In the genomic region with DNA sequence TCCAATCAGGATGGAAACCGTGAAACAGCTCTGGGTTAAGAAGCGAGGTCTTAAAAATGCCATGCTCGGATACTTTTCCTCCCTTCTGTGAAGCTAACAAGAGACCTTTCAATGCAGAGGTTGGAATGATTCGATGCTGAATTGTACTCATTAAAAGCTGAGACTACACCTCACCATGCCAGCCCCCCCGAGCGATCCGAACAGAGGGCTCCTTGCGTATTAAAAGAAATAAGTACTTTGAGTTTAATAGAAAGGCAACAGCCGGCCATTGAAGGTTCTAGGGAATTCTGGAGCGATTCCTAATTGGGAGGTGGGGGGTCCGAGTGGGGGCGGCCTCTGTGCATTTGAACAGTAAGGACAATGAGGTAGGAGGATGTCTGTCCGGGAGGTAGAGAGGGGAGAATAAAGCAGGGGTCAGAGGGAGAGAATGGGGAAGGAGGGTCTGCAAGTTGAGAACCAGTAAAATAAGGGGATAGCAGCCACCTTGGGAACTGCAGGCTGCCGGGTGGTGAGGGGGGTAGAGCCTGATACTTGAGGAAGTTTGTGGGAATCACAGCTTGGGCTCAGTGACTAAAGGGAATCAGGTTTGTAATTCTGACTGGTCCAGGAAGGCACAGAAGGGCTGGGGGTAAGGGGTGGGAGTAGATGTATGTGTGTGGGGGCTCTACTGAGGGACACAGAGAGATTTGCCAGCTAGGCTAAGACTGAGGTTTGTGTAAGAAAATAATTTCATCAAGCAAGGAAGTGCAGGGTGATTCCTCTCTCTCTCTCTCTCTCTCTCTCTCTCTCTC, we compare ENCODE assay signal across 25 mouse cellular contexts.
DNase-seq lines count a peak whose midpoint lies in the region; ATAC-seq and TF ChIP-seq lines count a peak whose summit lies in the region.
"Had no signal": no experiment of that assay in that cellular context is flagged by ENCODE, and none has a peak within 500 bp of the region (broad histone marks: within the 10 kb centered on the region; RNA-seq: fewer than 3 reads in every experiment).

No protein-coding gene starts in this region.

- intact Hi-C loops in heart, postnatal 14 days (cut with DNase I) = no loop called here

- H3K9ac ChIP-seq in hindbrain, postnatal 0 days (replicated peaks; ENCODE audit: low read length) = 0 out of 2 replicates have a peak overlapping the region, but pooled peaks have one; percentile 9
- no peak overlapping the region for H3K9ac ChIP-seq in hindbrain, embryonic 12.5 days
- no peak overlapping the region for H3K9ac ChIP-seq in embryonic facial prominence, embryonic 11.5 days (replicated peaks; ENCODE audit: low read length)
- H3K9ac ChIP-seq in forebrain, embryonic 16.5 days (replicated peaks; ENCODE audit: low read depth, low read length) = no peak overlapping the region
- H3K9ac ChIP-seq: heart, embryonic 12.5 days; neural tube, embryonic 15.5 days had no signal

- no peak overlapping the region for H3K4me3 ChIP-seq in hindbrain, postnatal 0 days (ENCODE audit: low read length)
- no peak overlapping the region for H3K4me3 ChIP-seq in hindbrain, embryonic 12.5 days
- H3K4me3 ChIP-seq in embryonic facial prominence, embryonic 11.5 days (ENCODE audit: low read depth, low read length) = no peak overlapping the region
- H3K4me3 ChIP-seq in forebrain, embryonic 16.5 days (replicated peaks; ENCODE audit: low read length) = no peak overlapping the region
- H3K4me3 ChIP-seq: heart, embryonic 12.5 days; megakaryocyte, embryonic 14.5 days; myocyte; neural tube, embryonic 15.5 days had no signal

- no peaks in the 10 kb centered on the region for H3K27me3 ChIP-seq in hindbrain, postnatal 0 days (ENCODE audit: insufficient read depth, low read length)
- no peaks in the 10 kb centered on the region for H3K27me3 ChIP-seq in hindbrain, embryonic 12.5 days
- H3K27me3 ChIP-seq in embryonic facial prominence, embryonic 11.5 days (ENCODE audit: control insufficient read depth, insufficient read depth, low read length) = no peaks in the 10 kb centered on the region
- H3K27me3 ChIP-seq in forebrain, embryonic 16.5 days (replicated peaks; ENCODE audit: control insufficient read depth, insufficient read depth, low read length) = no peaks in the 10 kb centered on the region
- H3K27me3 ChIP-seq: heart, embryonic 12.5 days; megakaryocyte, embryonic 14.5 days; neural tube, embryonic 15.5 days had no signal

- TF ChIP-seq CTCF in hindbrain, postnatal 0 days (IDR thresholded peaks at IDR 0.05; ENCODE audit: low read depth) = no peak

- ATAC-seq in hindbrain, postnatal 0 days = no peak
- ATAC-seq in hindbrain, embryonic 12.5 days (ENCODE audit: low FRiP score) = no peak
- ATAC-seq in embryonic facial prominence, embryonic 11.5 days (replicated peaks; ENCODE audit: insufficient number of reproducible peaks, low FRiP score, low TSS enrichment, low read depth) = no peak
- ATAC-seq in forebrain, embryonic 16.5 days = peak; percentile 79

- WGBS in hindbrain, postnatal 0 days = 18% methylated on average over 14 of the region's 14 CpGs
- 30% methylated on average over 14 of the region's 14 CpGs for WGBS in hindbrain, embryonic 12.5 days
- WGBS in embryonic facial prominence, embryonic 11.5 days = 48% methylated on average over 14 of the region's 14 CpGs
- 4% methylated on average over 14 of the region's 14 CpGs for WGBS in forebrain, embryonic 16.5 days

- no peaks in the 10 kb centered on the region for H3K36me3 ChIP-seq in hindbrain, postnatal 0 days (ENCODE audit: insufficient read depth, low read length)
- H3K36me3 ChIP-seq in hindbrain, embryonic 12.5 days = no peaks in the 10 kb centered on the region
- no peaks in the 10 kb centered on the region for H3K36me3 ChIP-seq in embryonic facial prominence, embryonic 11.5 days (replicated peaks; ENCODE audit: control insufficient read depth, insufficient read depth, low read depth, low read length)
- H3K36me3 ChIP-seq in forebrain, embryonic 16.5 days (ENCODE audit: control insufficient read depth, insufficient read depth) = no peaks in the 10 kb centered on the region
- H3K36me3 ChIP-seq: G1E; heart, embryonic 12.5 days; neural tube, embryonic 15.5 days had no signal

- DNase-seq in hindbrain, postnatal 0 days (ENCODE audit: low spot score) = no peak
- DNase-seq in R1 (ENCODE audit: low read depth, low spot score) = peak; percentile 12
- peak; percentile 14 for DNase-seq in embryonic facial prominence, embryonic 11.5 days (ENCODE audit: low spot score)
- no peak for DNase-seq in heart, postnatal 14 days
- no peak for DNase-seq in right cerebral cortex, postnatal 10 days (ENCODE audit: low spot score in 2 of 2)
- no peak for DNase-seq in testis, postnatal 14 days (ENCODE audit: low spot score)
- DNase-seq: cerebellum, adult 8-10 months; gastrocnemius, postnatal 10 days; heart, adult 11 months; heart, postnatal 36 days; kidney, adult 18-20 months; layer of hippocampus, postnatal 36 days; left cerebral cortex, postnatal 4 days; lung, adult 18-20 months; lung, postnatal 14 days; thymus, postnatal 25 days had no signal

- 0 out of 2 replicates have a peak, but pooled peaks cover 3% of the 10 kb centered on the region for H3K4me1 ChIP-seq in hindbrain, postnatal 0 days (ENCODE audit: insufficient read depth, low read length)
- 0 out of 2 replicates have a peak, but pooled peaks cover 2% of the 10 kb centered on the region for H3K4me1 ChIP-seq in hindbrain, embryonic 12.5 days
- no peaks in the 10 kb centered on the region for H3K4me1 ChIP-seq in embryonic facial prominence, embryonic 11.5 days (ENCODE audit: control insufficient read depth, insufficient read depth, low read length)
- H3K4me1 ChIP-seq in forebrain, embryonic 16.5 days (replicated peaks; ENCODE audit: control insufficient read depth, insufficient read depth, low read length) = peaks cover 20% of the 10 kb centered on the region
- H3K4me1 ChIP-seq: heart, embryonic 12.5 days; megakaryocyte, embryonic 14.5 days had no signal

- no peaks in the 10 kb centered on the region for H3K9me3 ChIP-seq in hindbrain, postnatal 0 days (ENCODE audit: low read length)
- H3K9me3 ChIP-seq in hindbrain, embryonic 12.5 days (replicated peaks) = no peaks in the 10 kb centered on the region
- no peaks in the 10 kb centered on the region for H3K9me3 ChIP-seq in embryonic facial prominence, embryonic 11.5 days (replicated peaks; ENCODE audit: control insufficient read depth, low read length)
- no peaks in the 10 kb centered on the region for H3K9me3 ChIP-seq in forebrain, embryonic 16.5 days (ENCODE audit: control insufficient read depth, low read length)
- H3K9me3 ChIP-seq: heart, embryonic 12.5 days; neural tube, embryonic 15.5 days had no signal

- no peak overlapping the region for H3K4me2 ChIP-seq in hindbrain, postnatal 0 days (ENCODE audit: low read depth, low read length)
- H3K4me2 ChIP-seq in hindbrain, embryonic 12.5 days (replicated peaks) = no peak overlapping the region
- H3K4me2 ChIP-seq in embryonic facial prominence, embryonic 11.5 days (ENCODE audit: low read depth, low read length) = no peak overlapping the region
- H3K4me2 ChIP-seq in forebrain, embryonic 16.5 days (ENCODE audit: low read length) = no peak overlapping the region; the same call in 1 of the 2 replicates
- H3K4me2 ChIP-seq: heart, embryonic 12.5 days; liver, embryonic 11.5 days; neural tube, embryonic 15.5 days had no signal

- no peak overlapping the region for H3K27ac ChIP-seq in hindbrain, postnatal 0 days
- H3K27ac ChIP-seq in hindbrain, embryonic 12.5 days = no peak overlapping the region
- H3K27ac ChIP-seq in embryonic facial prominence, embryonic 11.5 days (replicated peaks; ENCODE audit: low read depth, low read length) = no peak overlapping the region
- peak overlapping the region; percentile 48; the same call in 1 of the 2 replicates for H3K27ac ChIP-seq in forebrain, embryonic 16.5 days (ENCODE audit: low read length)
- H3K27ac ChIP-seq: kidney, postnatal 0 days; neural tube, embryonic 15.5 days had no signal

Comparison
In these comparisons a context has a peak if more than half of its experiments do, and no peak if none do; other contexts are left out.
1. DNase-seq: peak in R1 (single experiment) and embryonic facial prominence, embryonic 11.5 days (single experiment); none in hindbrain, postnatal 0 days (single experiment), heart, postnatal 14 days (0 of 2), right cerebral cortex, postnatal 10 days (0 of 2) and testis, postnatal 14 days (single experiment).